Mouse (Mus musculus) limb, embryonic 15.5 days (tissue): Measurements from ENCODE around the gene Foxe1. TPM values are rescaled to one million over a fixed set of nuclear protein-coding genes. Genes with fewer than 3 reads are reported as not detected.

Source experiments
- ATAC-seq: fragments of 200-750 bp; cut with Nextera tagmentation; 2 replicates; pipeline ENCODE4 v1.8.0; 2017; ENCODE audit warnings: low read depth, moderate TSS enrichment; ENCODE audit not compliant: insufficient number of reproducible peaks, low FRiP score, low TSS enrichment
- H3K27ac ChIP-seq: fragments of 300-500 bp; sonication (generic); 2 replicates; pipeline ENCODE4 v1.5.1; 2015; ENCODE audit warnings: moderate library complexity, mild to moderate bottlenecking, inconsistent platforms
- H3K27me3 ChIP-seq: fragments of 300-500 bp; sonication (generic); 2 replicates; pipeline ENCODE4 v1.6.1; 2015; ENCODE audit warnings: inconsistent platforms
- H3K36me3 ChIP-seq: fragments of 300-500 bp; sonication (generic); 2 replicates; pipeline ENCODE4 v1.6.1; 2015; ENCODE audit warnings: inconsistent platforms
- H3K4me1 ChIP-seq: fragments of 300-500 bp; sonication (generic); 2 replicates; pipeline ENCODE4 v1.6.1; 2015; ENCODE audit warnings: inconsistent platforms
- H3K4me2 ChIP-seq: fragments of 300-500 bp; sonication (generic); 2 replicates; pipeline ENCODE4 v1.6.1; 2015; ENCODE audit warnings: mild to moderate bottlenecking, inconsistent platforms
- H3K4me3 ChIP-seq: fragments of 300-500 bp; sonication (generic); 2 replicates; pipeline ENCODE4 v1.5.1; 2015; ENCODE audit warnings: mild to moderate bottlenecking, inconsistent platforms
- H3K9ac ChIP-seq: fragments of 300-500 bp; sonication (generic); 2 replicates; pipeline ENCODE4 v1.6.1; 2015; ENCODE audit warnings: inconsistent platforms
- H3K9me3 ChIP-seq: fragments of 300-500 bp; sonication (generic); 2 replicates; pipeline ENCODE4 v1.6.1; 2016; ENCODE audit warnings: inconsistent platforms
- WGBS: fragments of 180-500 bp; shearing (Covaris S2); methylation state at CpG from one replicate; pipeline ENCODE4 v1.1.7; 2015; 5-methylcytosine and 5-hydroxymethylcytosine counted together
- polyA plus RNA-seq: library from polyadenylated mRNA; unstranded; fragments of >200 nt; fragmentation: Nextera tagmentation; extraction: Ambion mirVana; gene quantifications from 2 replicates; pipeline ENCODE4 v1.2.1, GENCODE M21; 2015

The Foxe1 gene
- polyA plus RNA-seq, 1 experiment from 2014 or later: 0.08 TPM

DNA sequence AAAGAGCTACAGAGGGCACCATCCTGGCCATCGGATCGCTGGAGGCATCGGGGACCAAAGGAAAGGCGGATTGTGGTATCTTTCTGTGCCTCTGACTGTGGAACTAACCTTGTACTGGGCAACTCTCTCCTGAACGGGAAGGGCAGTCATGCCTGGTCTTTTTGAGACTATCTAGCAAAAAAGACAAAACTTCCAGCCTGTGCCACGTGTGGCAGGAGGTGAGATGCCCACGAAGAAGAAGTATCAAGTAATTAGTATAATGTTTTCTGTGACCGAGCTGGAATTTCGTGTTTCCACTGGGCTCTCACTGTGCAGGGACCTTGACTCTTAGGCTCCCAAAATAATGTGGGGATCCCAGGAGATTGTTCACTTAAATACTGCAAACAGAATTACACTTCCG is 4.4 kb upstream of the Foxe1 start:
- 20% methylated on average over 10 of the region's 10 CpGs for WGBS
- Histone ChIP-seq H3K27me3 (peaks cover 82% of the 10 kb centered on the region), H3K27ac (no peak overlapping the region), H3K4me3 (no peak overlapping the region), H3K36me3 (no peaks in the 10 kb centered on the region), H3K4me1 (peaks cover 21% of the 10 kb centered on the region), H3K9me3 (no peaks in the 10 kb centered on the region), H3K4me2 (no peak overlapping the region), H3K9ac (no peak overlapping the region)
- no peak for ATAC-seq

DNA sequence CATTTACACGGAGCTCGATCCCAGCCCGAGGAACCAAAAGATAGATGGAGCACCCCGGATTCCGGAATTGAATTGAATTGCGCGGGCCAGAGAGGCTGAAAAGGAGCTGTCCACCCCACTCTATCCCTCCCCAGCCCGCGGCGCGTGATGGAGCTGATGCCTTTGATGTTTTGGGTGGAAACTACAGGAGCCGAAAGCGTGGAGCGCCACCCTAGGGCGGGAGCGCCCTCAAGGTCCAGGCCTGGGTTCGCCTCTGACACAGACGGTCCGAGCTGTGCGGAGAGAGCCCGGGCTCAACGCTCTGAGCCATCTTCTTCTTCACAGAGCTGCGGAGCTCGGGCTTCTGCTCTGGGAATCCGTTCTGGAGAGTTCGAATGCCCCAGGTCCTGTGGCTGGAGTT is 3.8 kb upstream of the Foxe1 start:
- Histone ChIP-seq H3K36me3 (no peaks in the 10 kb centered on the region), H3K27ac (no peak overlapping the region), H3K4me3 (no peak overlapping the region), H3K27me3 (peaks cover 87% of the 10 kb centered on the region), H3K9ac (no peak overlapping the region), H3K9me3 (no peaks in the 10 kb centered on the region), H3K4me1 (peaks cover 27% of the 10 kb centered on the region), H3K4me2 (no peak overlapping the region)
- ATAC-seq: no peak
- 1% methylated on average over 26 of the region's 26 CpGs for WGBS

- Histone ChIP-seq H3K4me2 (no peak overlapping the region), H3K9me3 (no peaks in the 10 kb centered on the region), H3K27ac (no peak overlapping the region), H3K27me3 (peaks cover 94% of the 10 kb centered on the region), H3K4me1 (peaks cover 37% of the 10 kb centered on the region), H3K36me3 (no peaks in the 10 kb centered on the region), H3K9ac (no peak overlapping the region), H3K4me3 (peak overlapping the region; percentile 42; the same call in 1 of the 2 replicates)
- WGBS: 9% methylated on average over 22 of the region's 22 CpGs
- ATAC-seq: no peak
These were observed 1.4 kb upstream of the Foxe1 start for GRCm38 (mm10) chr4:46341831-46342680.

DNA sequence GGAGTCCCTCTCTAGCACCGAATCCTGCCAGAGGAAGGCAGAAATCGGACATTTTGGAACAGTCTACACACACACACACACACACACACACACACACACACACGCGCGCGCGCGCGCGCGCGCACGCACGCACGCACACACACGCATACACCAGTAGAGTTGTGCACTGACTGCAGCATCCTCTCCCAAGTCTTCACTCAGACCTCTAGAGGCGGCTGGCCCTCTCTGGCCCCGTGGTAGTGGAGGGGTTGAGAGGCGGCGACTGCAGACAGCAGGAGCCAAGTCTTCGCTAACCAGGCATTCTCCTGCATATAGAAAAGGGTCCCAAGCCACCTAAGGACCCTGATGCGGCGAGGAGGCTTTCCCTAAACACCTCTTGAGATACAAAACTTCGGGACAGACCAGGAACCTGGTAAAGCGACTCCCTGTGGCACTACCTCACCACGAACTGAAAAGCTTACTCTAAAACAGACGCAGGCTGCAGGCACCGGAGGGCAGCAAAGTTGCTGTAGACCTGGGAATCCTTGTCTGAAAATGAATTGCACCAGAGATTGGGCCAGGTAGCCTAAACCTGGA is 610 bp upstream of the Foxe1 start:
- peak overlapping the region; percentile 65 for H3K4me2 ChIP-seq
- WGBS: 2% methylated on average over 22 of the region's 28 CpGs
- H3K4me1 ChIP-seq: peaks cover 37% of the 10 kb centered on the region
- no peaks in the 10 kb centered on the region for H3K9me3 ChIP-seq
- H3K36me3 ChIP-seq: no peaks in the 10 kb centered on the region
- peaks cover 94% of the 10 kb centered on the region for H3K27me3 ChIP-seq
- no peak for ATAC-seq
- no peak overlapping the region for H3K27ac ChIP-seq
- no peak overlapping the region for H3K9ac ChIP-seq
- H3K4me3 ChIP-seq: peak overlapping the region; percentile 42

DNA sequence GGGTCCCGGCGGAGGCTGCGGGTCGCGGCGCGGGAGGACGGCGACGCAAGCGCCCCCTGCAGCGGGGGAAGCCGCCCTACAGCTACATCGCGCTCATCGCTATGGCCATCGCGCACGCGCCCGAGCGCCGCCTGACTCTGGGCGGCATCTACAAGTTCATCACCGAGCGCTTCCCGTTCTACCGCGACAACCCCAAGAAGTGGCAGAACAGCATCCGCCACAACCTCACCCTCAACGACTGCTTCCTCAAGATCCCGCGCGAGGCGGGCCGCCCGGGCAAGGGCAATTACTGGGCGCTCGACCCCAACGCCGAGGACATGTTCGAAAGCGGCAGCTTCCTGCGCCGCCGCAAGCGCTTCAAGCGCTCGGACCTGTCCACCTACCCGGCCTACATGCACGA is 879 bp downstream of the Foxe1 start:
- WGBS: under 1% methylated on average over 41 of the region's 51 CpGs
- H3K9ac ChIP-seq: no peak overlapping the region

GRCm38 (mm10) chr4:46345056-46345772 is 1.8 kb downstream of the Foxe1 start:
- peaks cover 94% of the 10 kb centered on the region for H3K27me3 ChIP-seq
- no peak overlapping the region for H3K9ac ChIP-seq
- peak overlapping the region; percentile 42 for H3K4me3 ChIP-seq
- H3K36me3 ChIP-seq: no peaks in the 10 kb centered on the region
- H3K4me1 ChIP-seq: peaks cover 34% of the 10 kb centered on the region
- peak overlapping the region; percentile 65 for H3K4me2 ChIP-seq
- no peak overlapping the region for H3K27ac ChIP-seq
- H3K9me3 ChIP-seq: no peaks in the 10 kb centered on the region
- ATAC-seq: no peak
- 3% methylated on average over 66 of the region's 67 CpGs for WGBS

More for the DNA sequence above, 879 bp downstream of the Foxe1 start:
- no peaks in the 10 kb centered on the region for H3K9me3 ChIP-seq
- H3K4me1 ChIP-seq: peaks cover 37% of the 10 kb centered on the region
- H3K36me3 ChIP-seq: no peaks in the 10 kb centered on the region
- H3K27me3 ChIP-seq: peaks cover 94% of the 10 kb centered on the region
- H3K27ac ChIP-seq: no peak overlapping the region
- peak overlapping the region; percentile 42 for H3K4me3 ChIP-seq
- H3K4me2 ChIP-seq: peak overlapping the region; percentile 65
- no peak for ATAC-seq

GRCm38 (mm10) chr4:46345773-46346100 is 2.3 kb downstream of the Foxe1 start:
- Histone ChIP-seq H3K4me1 (peaks cover 34% of the 10 kb centered on the region), H3K4me2 (no peak overlapping the region), H3K27ac (no peak overlapping the region), H3K9me3 (no peaks in the 10 kb centered on the region), H3K4me3 (no peak overlapping the region), H3K27me3 (peaks cover 94% of the 10 kb centered on the region), H3K9ac (no peak overlapping the region), H3K36me3 (no peaks in the 10 kb centered on the region)
- no peak for ATAC-seq
- WGBS: 12% methylated on average over 3 of the region's 3 CpGs

GRCm38 (mm10) chr4:46346221-46346620 is 2.8 kb downstream of the Foxe1 start:
- H3K27ac ChIP-seq: no peak overlapping the region
- H3K4me2 ChIP-seq: no peak overlapping the region
- peaks cover 94% of the 10 kb centered on the region for H3K27me3 ChIP-seq
- WGBS: 34% methylated on average over 6 of the region's 6 CpGs
- H3K9me3 ChIP-seq: no peaks in the 10 kb centered on the region
- ATAC-seq: no peak
- no peak overlapping the region for H3K9ac ChIP-seq
- H3K36me3 ChIP-seq: no peaks in the 10 kb centered on the region
- H3K4me1 ChIP-seq: peaks cover 34% of the 10 kb centered on the region
- H3K4me3 ChIP-seq: no peak overlapping the region

DNA sequence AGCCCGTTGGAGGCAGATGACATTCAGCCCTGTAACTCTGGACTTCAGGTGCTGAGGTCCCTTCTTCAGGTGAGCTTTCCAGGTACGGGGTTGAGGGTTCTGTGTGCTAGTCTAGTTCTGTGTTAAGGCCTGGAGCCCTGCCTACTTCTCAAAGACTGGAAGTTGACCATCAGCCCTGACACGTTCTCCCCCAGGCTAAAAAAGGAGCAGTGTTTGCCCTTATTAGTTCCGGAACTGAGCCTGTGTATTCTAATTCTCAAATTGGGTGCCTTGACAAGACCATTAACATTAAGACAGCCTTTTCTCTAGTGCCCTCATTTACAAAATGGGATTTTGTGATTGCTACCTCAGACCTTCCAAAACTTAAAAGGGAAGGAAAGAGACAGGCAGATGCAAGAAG is 3.7 kb downstream of the Foxe1 start:
- Histone ChIP-seq H3K9ac (no peak overlapping the region), H3K27me3 (peaks cover 94% of the 10 kb centered on the region), H3K36me3 (no peaks in the 10 kb centered on the region), H3K4me1 (peaks cover 34% of the 10 kb centered on the region), H3K9me3 (no peaks in the 10 kb centered on the region), H3K27ac (no peak overlapping the region), H3K4me3 (no peak overlapping the region), H3K4me2 (no peak overlapping the region)
- WGBS: 7% methylated on average over 4 of the region's 4 CpGs
- no peak for ATAC-seq

DNA sequence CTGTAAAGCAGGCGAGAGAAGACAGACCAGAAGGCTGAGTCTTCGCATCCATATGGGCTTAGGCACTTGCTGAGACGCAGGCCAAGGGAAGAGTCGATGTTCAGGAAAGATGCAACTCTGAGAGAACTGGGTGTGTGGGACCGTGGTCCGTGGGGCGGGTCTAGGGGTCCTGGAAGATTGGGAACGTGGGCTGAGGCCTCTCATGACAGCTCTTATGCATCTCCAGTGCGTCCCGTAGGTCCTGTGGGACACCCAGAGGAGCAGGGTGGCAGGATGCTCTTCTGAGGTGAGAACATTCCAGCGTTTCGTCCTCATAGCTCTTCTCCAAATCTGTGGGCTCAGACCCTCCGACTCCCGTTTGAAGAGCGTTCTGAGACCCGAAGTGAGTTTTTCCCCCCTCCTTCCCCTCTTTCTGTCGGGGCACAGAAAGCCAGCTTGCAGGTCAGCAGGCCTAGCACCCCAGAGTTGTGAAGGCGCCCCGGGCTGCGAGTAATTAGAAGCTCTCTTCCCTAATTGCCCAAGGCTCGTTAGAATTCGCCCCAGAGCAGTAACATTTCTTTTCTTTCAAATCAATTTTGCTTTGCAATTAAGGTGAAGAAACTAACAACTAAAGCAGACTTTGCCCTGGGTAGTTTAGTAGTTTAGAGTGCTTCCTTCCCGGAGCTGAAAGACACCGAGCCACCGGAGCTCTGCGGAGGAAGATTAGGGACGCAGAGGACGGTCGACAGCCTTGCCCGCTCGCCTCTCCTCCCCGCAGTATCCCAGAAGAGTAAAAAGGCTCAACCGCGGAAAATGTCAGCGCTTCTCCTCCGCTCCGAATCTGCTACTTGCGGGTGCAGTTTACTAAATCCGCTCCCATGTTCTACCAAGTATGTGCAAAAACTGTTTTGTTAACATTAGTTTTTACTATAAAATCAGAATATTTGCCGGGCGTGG is 4.4 kb downstream of the Foxe1 start:
- Histone ChIP-seq H3K4me2 (no peak overlapping the region), H3K4me3 (no peak overlapping the region), H3K4me1 (peaks cover 27% of the 10 kb centered on the region), H3K27me3 (peaks cover 93% of the 10 kb centered on the region), H3K9me3 (no peaks in the 10 kb centered on the region), H3K9ac (no peak overlapping the region), H3K36me3 (no peaks in the 10 kb centered on the region), H3K27ac (no peak overlapping the region)
- ATAC-seq: no peak
- 2% methylated on average over 41 of the region's 41 CpGs for WGBS

DNA sequence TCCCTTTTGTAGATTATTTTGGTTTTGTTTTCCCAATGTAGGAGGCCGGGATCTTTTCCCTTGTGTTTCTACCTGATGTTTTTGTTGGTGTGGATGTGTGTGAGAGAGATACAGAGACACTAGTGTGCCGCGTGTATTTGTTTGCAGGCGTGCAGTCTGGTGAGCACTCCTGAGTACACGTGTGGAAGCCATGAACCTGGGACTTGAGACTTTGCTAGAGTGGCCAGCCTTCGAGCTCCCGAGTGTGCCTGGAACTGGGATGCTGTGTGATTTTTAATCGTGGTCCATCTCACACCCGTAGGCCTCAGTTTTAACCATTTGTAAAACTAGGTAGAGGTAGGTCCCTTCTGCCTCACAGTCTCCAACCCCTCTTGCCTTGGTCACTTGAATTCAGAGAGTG is 5.5 kb downstream of the Foxe1 start:
- Histone ChIP-seq H3K9me3 (no peaks in the 10 kb centered on the region), H3K9ac (no peak overlapping the region), H3K27ac (no peak overlapping the region), H3K4me2 (no peak overlapping the region), H3K4me1 (peaks cover 22% of the 10 kb centered on the region), H3K27me3 (peaks cover 93% of the 10 kb centered on the region), H3K36me3 (no peaks in the 10 kb centered on the region), H3K4me3 (no peak overlapping the region)
- ATAC-seq: no peak
- 24% methylated on average over 9 of the region's 9 CpGs for WGBS
